Mouse (Mus musculus) brain, embryonic 14.5 days (tissue): ENCODE data around the gene Creb5. TPM values are rescaled to one million over a fixed set of nuclear protein-coding genes. Genes with fewer than 3 reads are reported as not detected.

Experiments used
- DNase-seq: peaks from one replicate; pipeline ENCODE4 v3.0.0-alpha.2; 2011; ENCODE audit warnings: low read depth
- CTCF ChIP-seq: fragments of 200-500 bp; IDR thresholded peaks from 2 replicates; pipeline ENCODE4 v1.5.1; 2012; ENCODE audit warnings: inconsistent platforms, mild to moderate bottlenecking, moderate library complexity, borderline replicate concordance; ENCODE audit not compliant: insufficient read depth, insufficient read length; ENCODE audit errors: extremely low read depth
- POLR2A ChIP-seq: fragments of 200-500 bp; IDR thresholded peaks from 2 replicates; pipeline ENCODE4 v1.6.1; 2012; ENCODE audit warnings: mild to moderate bottlenecking, inconsistent platforms, borderline replicate concordance; ENCODE audit not compliant: poor library complexity, insufficient read depth, insufficient read length, severe bottlenecking; ENCODE audit errors: extremely low read depth
- polyA plus RNA-seq: library from polyadenylated mRNA; depleted of rRNA; stranded (reverse); fragments of >200 nt; gene quantifications from 2 replicates; pipeline ENCODE4 v1.2.3, GENCODE M21; 2012

Creb5 gene
- polyA plus RNA-seq, 1 experiment, result 3.9 TPM

GRCm38 (mm10) chr6:53695216-53695615 lies 408.1 kb downstream of the Creb5 start:
- DNase-seq, result peak; percentile 50
- no peak for TF ChIP-seq CTCF
- no peak for TF ChIP-seq POLR2A

GRCm38 (mm10) chr6:53696471-53696870 lies 409.4 kb downstream of the Creb5 start:
- DNase-seq, result peak; percentile 83
- no peak for TF ChIP-seq CTCF
- TF ChIP-seq POLR2A, result no peak

- TF ChIP-seq POLR2A, result no peak
- TF ChIP-seq CTCF, result no peak
- peak; percentile 85 for DNase-seq
Measured at GRCm38 (mm10) chr6:53696921-53697320, 409.9 kb downstream of the Creb5 start.

GRCm38 (mm10) chr6:53698128-53698749 lies 411.2 kb downstream of the Creb5 start:
- TF ChIP-seq CTCF (no peak), POLR2A (no peak)
- peak; percentile 86 for DNase-seq

- no peak for DNase-seq
- TF ChIP-seq POLR2A (no peak), CTCF (no peak)
Measured at GRCm38 (mm10) chr6:53704440-53704839, 417.4 kb downstream of the Creb5 start.

GRCm38 (mm10) chr6:53706604-53707330 lies 419.7 kb downstream of the Creb5 start:
- no peak for DNase-seq
- TF ChIP-seq CTCF, result no peak
- TF ChIP-seq POLR2A, result no peak

GRCm38 (mm10) chr6:53707795-53708194 lies 420.7 kb downstream of the Creb5 start:
- no peak for DNase-seq
- TF ChIP-seq CTCF, result no peak
- TF ChIP-seq POLR2A, result no peak

- DNase-seq, result peak; percentile 19
- no peak for TF ChIP-seq POLR2A
- TF ChIP-seq CTCF, result no peak
Measured at GRCm38 (mm10) chr6:53709694-53710442, 422.8 kb downstream of the Creb5 start.

- no peak for DNase-seq
- TF ChIP-seq POLR2A (no peak), CTCF (no peak)
Measured at GRCm38 (mm10) chr6:53710560-53710959, 423.5 kb downstream of the Creb5 start.

GRCm38 (mm10) chr6:53713152-53713551 lies 426.1 kb downstream of the Creb5 start:
- no peak for DNase-seq
- no peak for TF ChIP-seq CTCF
- no peak for TF ChIP-seq POLR2A

- DNase-seq, result no peak
- TF ChIP-seq CTCF (no peak), POLR2A (no peak)
Measured at GRCm38 (mm10) chr6:53714908-53715321, 427.8 kb downstream of the Creb5 start.
